Mouse (Mus musculus): ENCODE results near the gene Tdrd3.

The Tdrd3 gene

DNA sequence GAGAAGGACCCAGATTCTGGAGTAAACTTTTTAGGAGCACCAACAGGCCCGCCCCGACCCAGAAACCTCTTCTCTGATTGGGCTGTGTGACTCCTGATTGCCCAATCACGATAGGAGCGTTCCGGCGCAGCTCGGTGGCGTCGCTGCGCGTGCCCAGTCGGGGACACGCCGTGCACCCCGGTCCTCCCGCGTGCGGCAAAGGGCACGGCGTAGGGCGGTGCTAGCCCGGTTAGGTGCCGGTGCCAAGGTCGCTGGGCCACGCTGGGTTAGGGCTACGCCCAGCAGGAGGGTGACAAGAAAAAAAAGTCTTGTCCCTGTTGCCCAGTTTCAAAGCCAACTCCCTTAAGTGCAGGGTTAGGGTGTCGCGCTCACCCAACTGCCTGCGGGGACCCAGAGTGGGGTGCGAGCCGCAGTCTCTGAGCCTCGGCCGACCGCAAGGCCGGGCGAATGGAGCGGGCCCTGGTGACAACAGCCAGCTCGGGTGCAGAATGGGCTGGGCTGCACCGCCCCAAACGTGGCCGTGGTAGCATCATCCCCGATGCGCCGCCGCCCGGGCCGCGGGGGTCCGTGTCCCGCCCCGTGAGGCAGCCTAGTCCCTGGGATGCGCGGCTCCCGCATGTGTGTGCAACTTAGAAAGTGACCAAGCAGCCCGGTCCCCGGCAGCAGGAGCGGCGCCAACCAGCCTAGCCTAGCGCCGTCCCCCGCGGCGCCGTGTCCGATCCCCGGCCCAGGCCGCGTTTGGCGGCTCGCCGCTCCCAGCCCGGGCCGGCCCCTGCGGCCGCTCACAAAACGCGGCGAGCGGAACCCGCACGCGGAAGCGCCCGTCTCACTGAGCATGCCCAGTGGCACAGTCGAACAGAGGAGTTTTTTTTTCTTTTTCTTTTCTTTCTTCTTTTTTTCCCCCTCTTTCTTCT, at the start of gene Tdrd3:
Gene Tdrd3, plus strand, starts transcription at position 832 of the 914 bp plus-strand sequence.
- peak; percentile 97 for DNase-seq (ENCODE audit: low read depth, low spot score)

DNA sequence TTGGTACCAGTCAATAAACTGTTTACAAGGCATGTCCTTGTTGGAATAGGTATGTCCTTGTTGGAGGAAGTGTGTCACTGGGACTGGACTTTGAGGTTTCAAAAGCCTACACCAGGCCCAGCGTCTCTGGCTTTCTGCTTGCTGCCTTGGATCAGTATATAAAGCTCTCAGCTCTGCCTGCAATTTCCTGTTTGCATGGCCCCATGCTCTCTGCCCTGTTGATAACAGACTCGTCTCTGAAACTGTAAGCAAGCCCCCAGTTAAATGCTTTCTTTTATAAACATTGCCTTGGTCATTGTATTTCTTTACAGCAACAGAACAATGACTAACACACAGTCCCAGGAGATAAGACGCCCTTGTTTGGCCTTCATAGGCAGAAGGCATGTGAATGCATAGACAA, 49.3 kb upstream of the Tdrd3 start:
- no peak for DNase-seq (ENCODE audit: low read depth, low spot score)

DNA sequence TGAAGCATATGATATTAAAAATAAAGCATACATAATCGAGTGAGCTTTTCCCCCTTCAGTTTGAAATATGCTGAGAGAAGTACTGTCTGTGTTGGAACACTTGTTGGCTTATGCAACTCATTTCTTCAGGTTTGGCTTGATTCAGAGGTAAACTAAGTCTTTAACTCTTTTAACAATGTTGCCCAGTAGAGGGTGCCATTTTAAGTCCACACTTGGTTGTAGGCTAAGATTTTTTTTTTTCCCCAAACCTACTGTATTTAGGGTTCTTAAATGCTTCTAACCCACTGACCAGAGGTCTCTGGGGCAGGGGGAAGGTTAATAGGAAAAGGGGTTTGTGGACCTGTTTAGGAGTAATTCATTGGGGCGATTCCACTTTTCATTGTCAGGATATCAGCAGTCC, 33.4 kb upstream of the Tdrd3 start:
- no peak for DNase-seq (ENCODE audit: low read depth, low spot score)

DNA sequence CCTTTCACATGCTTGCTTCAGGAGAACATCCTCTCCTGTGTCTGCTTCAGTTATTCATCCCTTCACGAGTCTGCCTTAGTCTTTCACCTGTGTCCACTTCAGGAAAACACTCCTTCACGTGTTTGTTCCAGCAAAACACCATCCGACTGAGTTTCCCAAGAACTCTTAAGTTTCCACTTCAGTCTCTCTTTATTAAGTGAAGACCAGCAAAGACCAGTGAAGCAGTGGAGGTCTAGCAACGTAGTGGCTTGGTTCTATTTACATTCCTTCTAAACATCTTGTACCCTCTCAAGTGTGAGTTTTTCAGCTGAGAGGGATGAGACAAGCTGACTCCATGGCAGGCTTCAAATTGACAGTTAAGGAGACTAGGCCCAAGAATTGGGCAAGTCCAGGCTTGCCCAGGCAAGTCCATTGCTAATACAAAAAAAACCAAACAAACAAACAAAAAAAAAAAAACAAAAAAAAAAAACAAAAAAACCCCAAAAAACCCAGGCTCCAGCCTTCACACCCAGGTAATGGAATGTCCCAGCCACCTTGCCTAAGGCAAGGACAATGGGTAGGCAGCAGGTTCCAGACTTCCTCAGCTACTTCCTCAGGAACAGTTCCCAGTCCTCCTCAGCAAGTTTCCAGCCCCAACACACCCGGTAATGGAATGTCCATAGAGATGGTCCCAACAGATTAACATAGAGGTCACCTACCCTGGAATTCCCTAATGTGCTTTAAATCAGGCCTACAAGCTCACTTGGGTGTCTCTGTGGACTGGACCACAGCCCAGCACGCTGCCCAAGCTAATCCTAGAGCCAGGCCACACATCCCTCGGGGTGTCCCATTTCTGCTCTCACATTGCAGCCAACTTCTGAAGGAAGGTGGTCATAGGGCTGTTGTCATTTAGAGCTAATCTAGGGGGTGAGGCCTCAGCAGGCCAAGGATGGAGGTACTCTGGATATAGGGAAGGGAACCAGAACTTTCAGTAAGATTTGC, 31.9 kb upstream of the Tdrd3 start:
- DNase-seq (ENCODE audit: low read depth, low spot score) = no peak

DNA sequence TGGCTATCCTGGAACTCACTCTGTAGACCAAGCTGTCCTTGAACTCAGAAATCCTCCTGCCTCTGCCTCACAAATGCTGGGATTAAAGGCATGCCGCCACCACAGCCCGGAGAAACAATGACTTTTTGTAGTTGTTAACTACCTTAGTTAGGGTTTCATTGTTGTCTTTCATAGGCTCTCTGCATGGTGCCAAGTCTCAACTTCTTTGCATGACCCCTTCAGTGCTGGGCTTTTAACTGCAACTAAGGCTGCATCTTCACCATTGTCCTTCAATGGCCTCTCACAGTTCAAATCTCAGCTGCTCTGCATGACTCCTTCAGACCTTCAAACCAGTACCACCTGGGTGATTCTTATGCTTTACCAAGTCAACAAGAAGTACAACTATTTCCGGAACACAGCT, 23.3 kb upstream of the Tdrd3 start:
- DNase-seq (ENCODE audit: low read depth, low spot score) = no peak

DNA sequence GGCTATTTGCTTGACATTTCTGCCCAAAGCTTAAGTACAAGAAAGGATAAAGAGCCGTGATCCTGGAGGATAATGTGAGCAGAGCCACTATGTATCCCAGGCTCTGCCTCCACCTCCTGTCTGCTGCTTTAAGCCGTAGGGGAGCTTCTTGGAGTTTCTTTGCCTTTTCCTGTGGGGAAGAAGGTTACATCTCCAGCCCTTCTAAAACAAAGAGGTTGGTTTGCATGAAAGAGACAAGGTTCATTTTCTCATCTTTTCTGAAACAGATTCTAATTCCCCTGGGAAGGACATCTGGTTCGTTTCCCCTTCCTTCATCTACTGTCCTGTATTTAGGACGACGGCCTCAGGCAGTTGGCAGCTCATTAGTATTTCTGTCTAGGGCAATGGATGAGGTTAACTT, 19.8 kb upstream of the Tdrd3 start:
- DNase-seq (ENCODE audit: low read depth, low spot score) = no peak

DNA sequence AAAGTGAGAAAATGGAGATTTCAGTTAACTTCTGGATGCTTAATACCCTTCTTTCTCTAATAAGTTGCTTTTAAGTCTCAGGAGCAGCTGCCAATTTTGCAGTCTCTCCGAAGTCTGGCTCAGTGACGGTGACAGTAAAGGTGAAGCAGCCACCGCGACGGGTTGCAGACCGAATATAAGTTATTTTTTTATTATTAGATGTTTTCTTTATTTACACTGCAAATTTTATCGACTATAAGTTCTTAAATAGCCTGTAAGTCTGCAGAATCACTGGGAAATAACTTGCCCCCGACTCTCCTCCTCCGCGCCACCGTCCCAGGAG, 992 bp upstream of the Tdrd3 start:
- DNase-seq (ENCODE audit: low read depth, low spot score) = no peak

DNA sequence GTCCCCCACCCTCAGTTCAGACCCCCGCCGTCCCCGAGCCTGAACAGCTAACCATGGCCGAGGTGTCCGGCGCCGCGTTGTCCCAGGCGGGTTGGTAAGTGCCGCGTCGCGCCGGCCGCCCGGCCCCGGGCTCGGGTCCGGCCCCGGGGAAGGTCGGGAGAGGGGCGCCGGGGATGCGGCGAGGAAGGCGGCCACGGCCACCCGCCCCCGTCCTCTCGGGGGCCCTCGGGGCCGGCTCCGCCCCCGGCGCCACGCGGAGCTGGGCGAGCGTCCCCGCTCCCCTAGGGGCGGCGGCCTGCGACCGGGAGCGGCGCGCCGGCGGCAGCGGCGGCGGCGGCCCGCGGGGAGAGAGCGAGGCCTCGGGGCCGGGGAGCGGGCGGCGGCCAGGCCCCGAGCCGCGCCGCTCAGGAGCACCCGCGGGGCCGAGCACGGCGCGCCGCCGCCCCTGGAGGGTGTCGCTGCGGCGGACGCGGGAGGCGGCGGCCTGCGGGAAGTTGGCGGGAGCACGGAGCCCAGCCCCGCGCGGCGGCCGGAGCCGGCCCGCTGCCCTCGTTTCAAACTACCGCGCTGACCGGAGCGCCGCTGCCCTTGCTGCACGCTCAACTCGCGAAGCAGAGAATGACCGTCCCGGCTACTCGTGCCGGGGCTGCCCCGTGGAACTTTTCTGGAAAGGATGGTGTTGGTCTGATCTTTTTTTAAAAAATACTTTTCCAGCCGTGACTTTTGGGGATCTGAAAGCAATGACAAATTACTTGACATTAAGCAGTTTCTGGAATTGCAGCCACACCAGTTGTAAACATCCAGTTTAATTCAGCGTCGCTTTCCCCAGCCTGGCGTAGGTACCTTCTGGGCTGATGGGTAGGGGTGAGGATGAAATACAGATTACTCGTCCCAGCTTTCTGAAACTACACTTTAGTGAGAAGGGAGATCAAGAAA, 584 bp downstream of the Tdrd3 start:
- DNase-seq (ENCODE audit: low read depth, low spot score) = peak; percentile 19

DNA sequence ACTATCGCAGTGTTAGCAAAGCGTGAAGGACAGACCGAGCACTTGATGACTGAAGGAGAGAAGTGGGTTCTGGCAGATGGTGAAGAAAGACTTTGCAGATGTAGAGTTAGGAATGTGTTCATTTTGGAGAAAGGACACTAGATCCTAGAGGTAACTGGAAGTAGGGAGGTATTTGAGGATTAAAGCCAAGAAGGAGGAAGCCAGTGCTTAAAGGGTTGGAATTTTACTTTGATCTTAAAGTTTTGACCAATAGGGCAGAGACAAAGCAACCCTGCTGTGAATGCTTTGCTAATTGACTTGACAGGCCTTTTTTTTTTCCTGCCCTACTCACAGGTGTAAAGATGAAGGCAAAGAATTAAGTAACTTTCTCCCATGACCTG, 1.2 kb downstream of the Tdrd3 start:
- DNase-seq (ENCODE audit: low read depth, low spot score) = no peak

DNA sequence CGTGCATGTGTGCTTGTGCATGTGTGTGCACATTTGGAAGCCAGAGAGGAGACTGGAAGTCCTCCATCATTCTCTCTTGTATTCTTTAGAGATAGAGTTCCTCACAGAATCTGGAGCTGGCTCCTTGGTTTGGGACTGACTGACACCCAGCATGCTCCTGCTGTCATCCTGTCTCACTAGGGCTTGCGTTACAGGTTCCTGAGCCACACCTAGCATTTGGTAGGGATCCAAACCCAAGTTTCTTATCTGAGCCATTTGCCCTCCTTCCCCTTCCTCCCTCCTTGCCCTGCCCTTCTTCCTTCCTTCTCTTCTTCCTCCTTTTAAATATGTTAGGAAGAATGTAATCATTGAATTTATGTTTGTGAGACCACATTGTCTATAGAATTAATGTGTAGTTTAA, 3.3 kb downstream of the Tdrd3 start:
- DNase-seq (ENCODE audit: low read depth, low spot score) = no peak

DNA sequence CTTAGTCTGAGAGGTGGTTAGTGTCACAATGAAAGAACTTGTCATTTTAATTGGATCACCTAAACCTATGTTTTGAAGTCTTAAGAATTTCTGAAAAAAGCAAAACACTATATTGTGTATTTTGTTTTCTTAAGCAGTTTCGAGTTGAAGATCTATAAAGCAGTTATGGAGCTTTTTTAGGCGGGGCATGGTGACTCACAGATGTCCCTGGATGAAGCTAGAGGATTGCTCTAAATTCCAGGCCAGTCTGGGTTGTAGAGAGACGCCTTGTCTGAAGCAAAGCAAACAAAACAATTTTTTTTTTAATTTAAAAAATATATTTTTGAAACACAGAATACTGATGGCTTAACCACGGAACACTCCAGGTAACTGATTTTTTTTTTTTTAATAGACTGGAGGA, 4.1 kb downstream of the Tdrd3 start:
- no peak for DNase-seq (ENCODE audit: low read depth, low spot score)

DNA sequence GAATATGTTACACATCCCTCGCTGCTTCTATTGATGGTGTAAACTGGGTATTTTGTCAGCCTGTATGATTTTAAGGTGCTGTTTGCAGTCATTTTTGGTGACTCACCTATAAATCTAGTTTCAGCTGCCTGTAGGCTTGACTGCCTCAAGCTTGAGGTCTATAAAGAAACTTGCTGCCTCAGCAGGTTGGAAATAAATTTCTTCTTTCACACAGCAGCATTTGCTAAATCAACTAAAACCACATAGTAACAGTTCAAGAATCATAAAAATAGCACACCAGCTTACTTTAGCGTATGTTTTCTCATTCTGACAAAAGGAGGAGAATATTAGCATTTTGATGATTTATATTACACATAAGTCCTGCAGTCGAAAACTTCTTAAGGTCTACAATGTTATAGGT, 6.0 kb downstream of the Tdrd3 start:
- no peak for DNase-seq (ENCODE audit: low read depth, low spot score)

DNA sequence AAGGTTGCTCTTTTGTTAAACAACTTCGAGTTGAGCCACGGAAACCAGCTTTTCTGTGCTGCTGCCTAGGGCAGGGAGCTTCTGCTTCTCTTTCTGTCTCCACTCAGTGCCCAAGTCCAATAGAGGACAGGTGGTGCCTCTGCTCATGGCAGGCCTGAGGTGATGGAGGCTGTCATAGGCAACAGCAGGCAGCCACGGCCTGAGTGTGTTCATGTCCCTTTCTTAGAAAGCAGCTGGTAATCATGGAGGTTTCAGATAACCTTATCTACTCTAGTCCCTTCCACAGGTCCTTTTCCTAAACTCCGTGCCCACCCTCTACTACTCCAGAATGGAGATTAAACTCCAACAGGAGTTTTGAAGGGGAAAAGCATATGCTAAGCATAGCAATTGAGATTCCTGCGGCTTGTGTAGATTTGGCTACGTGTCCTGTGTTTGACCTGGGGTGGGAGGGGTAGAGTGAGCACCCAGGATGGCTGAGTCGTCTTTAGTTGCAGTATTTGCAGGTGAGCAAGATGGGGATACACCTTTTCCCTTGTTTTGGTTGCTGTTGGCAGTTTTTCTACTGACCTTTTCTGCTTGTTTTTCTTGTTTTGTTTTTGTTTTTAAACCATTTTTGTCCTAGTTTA, 10.0 kb downstream of the Tdrd3 start:
- DNase-seq (ENCODE audit: low read depth, low spot score) = no peak

DNA sequence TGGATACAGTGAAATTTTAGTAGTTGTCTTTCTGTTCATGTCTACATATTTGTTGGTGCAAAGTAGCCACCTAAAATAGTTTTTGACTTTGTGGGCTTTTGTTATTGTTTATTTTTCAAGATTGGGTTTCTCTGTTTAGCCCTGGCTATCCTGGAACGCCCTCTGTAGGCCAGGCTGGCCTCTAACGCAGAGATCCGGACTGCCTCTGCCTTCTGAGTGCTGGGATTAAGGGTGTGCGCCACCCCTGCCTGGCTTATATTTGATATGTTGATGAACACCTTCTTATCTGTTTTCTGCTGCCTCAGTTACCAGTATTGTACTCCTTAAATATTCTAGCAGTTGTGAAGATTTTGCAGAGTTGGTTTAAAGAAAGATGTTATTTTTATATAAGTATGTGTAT, 10.6 kb downstream of the Tdrd3 start:
- no peak for DNase-seq (ENCODE audit: low read depth, low spot score)

DNA sequence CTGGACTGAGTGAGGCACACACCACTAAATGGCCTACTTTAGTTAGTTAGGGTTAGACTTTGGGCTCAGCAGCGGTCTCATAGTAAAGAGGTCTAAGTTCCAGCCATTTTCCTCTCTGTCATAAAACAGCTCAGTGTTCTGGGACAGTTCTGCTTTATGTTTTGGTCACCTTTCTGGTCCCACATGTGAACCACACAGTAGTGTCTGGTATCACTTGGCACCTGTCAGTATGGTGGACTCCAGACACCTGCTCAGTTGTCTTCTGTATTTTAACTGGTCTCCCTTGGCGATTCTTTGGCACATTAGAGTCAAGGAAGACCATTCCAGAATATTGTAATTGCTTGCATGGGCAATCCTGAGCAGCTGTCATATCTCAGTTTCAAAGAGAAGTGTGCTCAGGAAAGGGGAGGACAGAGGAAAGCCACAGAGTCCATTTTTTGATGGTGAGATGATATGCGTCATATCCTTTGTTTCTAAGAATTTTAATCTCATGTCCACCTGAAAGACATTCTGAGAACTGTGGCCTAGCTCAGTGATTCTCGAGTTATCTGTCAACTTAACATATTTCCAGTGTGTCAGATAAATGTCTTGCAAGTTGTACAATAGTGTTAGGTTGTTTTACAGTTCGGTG, 11.3 kb downstream of the Tdrd3 start:
- no peak for DNase-seq (ENCODE audit: low read depth, low spot score)

DNA sequence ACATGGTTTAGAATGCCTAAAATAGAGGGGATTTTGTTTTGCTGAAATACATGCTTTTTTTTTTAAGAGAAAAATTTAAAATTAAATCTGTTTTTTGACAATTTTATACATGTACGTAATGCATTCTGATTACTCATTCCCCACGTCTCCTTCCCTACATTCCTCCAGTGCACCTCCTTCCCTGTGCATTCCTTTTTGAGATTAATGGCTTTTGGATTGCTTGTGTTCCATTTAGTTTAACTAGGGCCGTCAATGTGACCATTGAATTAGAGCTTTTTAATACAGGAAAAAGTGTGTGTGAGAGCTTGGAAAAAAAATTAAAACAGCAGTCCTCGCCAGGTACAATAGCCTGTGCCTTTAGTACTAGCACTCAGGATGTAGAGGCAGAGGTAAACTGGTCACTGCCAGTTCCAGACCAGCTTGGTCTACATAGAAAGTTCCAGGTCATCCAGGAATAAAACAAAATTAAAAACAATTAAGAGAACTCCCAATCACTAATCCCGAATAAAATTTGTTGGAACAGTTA, 17.0 kb downstream of the Tdrd3 start:
- DNase-seq (ENCODE audit: low read depth, low spot score) = no peak

DNA sequence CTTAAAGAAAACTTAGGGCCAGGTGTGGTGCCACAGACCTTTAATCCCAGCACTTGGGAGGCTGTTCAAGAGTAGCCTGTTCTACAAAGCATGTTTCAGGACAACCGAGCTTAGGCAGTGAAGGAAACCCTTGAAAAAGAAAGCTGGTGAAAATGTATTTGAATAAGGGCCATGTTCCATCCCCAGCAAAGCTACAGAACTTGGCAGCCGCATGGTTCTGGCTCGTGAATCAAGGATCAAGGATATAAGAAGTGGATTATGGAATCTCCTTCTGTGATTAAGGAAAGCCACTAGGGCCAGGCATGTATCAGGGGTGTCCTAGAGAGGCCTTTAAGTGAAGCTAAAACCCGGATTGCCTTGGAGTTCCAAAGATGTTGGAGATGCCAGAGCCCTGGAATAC, 18.9 kb downstream of the Tdrd3 start:
- DNase-seq (ENCODE audit: low read depth, low spot score) = no peak

DNA sequence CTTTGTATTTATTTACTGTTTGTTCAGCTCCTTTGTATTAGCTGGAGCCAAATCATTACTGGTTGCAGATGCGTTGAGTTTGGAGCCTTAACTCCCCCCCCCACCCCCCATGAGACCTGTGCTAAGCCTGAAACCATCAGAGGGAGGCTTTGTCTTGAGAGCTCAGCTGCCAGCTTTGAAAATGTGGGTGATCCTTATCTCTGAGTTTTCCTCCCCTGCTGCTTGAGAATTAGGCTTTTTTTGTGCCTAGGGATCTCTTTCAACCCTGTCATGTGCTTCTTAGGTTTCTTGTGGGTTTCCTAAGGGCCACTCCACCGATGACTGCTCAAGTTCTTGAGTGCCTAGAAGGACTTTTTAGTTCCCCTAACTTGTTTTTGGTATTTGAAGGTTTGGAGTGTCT, 23.3 kb downstream of the Tdrd3 start:
- DNase-seq (ENCODE audit: low read depth, low spot score) = no peak

DNA sequence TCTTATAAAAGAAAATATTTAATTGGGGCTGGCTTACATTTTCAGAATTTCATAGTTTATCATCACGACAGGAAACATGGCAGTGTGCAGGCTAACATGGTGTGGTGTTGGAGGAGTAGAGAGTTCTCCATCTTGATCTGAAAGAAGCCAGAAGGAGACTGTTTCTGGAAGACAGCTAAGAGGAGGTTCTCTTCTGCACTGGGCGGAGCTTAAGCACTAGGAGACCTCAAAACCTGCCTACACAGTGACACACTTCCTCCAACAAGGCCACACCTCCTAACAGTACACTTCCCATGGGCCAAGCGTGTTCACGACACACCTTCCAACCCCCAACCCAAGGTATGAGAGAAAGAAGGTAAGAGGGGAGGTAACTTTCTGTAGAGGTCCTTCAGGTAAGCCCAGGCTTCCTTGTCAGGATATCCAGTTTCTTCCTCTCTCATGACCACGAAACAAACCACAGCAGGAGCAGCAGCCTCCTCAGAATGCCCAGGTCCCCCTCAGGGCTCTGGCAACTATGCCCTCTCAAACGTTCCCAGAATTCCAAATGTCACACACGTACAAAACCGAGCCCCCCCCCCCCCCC, 30.0 kb downstream of the Tdrd3 start:
- DNase-seq (ENCODE audit: low read depth, low spot score) = no peak

All from skeletal muscle tissue, adult 2 months (tissue).